Mouse (Mus musculus): Measurements from ENCODE around the gene Mansc1. TPM values are rescaled to one million over a fixed set of nuclear protein-coding genes. Genes with fewer than 3 reads are reported as not detected.

The Mansc1 gene
- total RNA-seq (2023; ENCODE audit: inconsistent age): 0.42 to 0.61 TPM in 2 of 4 replicates, not detected in the others

GRCm38 (mm10) chr6:134631947-134632687 lies at the start of gene Mansc1:
Gene Mansc1, minus strand, starts transcription at chr6:134632488.

DNA sequence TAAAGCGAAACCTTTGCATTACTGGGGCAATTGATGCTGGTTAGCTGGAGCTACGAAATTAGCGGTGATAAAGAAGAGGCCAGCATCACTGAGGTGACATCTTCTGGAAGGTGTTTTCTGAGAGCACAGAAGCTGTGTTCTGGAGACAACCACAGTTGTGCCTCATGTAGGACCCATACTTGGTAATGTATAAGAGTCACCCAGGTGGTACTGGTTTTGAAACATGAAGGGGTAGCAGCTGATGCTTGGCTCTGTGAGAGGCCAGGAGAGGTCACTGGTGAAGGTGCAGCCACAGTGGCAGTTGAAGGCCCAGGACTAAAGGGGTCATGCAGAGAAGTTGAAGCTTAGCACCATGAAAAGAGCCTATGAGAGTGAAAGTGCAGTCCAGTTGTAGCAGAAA lies 6.9 kb upstream of the Mansc1 start, which contains the start of gene Borcs5:
Gene Borcs5, plus strand, starts transcription at position 301 of the 400 bp plus-strand sequence.

DNA sequence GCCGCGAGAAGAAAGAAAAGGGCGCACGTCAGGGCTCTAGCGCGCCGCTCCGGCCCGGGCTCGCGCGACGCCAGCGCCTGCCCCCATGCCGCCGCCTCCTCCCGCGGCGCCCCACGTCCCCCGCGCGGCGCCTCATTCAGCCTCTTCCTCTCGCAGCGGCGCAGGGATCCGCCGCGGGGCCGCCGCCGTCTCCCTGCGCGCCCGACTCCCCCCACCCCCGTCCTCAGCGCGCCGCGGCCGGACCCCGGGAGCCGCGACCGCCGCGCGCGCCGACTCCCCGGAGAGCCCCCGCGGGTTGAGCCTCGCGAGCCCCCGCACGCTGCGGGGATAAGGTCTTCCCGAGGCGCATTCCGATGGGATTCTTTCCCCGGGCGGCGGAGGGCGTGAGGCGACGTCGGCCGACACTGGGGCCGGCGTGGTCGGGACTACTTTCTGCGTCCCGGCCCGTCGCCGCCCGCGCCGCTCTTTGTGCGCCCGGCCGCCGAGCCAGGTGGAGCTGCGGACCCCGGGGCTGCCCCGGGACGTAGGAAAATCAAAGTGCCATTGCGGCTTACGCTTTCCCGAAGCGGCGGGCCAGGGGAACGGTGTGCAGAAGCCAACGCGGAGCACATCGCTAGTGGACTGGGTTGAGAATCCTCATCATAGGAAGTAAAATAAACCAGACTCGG lies 65.3 kb downstream of the Mansc1 start, which contains the start of gene Lrp6:
Gene Lrp6, minus strand, starts transcription at position 148 of the 668 bp plus-strand sequence.

Other genes with a start within 250 kb of the Mansc1 start
- 0.99 to 2.1 TPM (median 1.5 TPM) in 4 replicates for gene Bcl2l14, start 236.2 kb downstream of the Mansc1 start, total RNA-seq (2023; ENCODE audit: inconsistent age)
- gene Lrp6, start 65.5 kb downstream of the Mansc1 start, total RNA-seq (2023; ENCODE audit: inconsistent age): 31.1 to 41.8 TPM (median 37.4 TPM) in 4 replicates
- 13.5 to 14.7 TPM (median 13.9 TPM) in 4 replicates for gene Borcs5, start 7.0 kb upstream of the Mansc1 start, total RNA-seq (2023; ENCODE audit: inconsistent age)
- gene Dusp16, start 160.1 kb upstream of the Mansc1 start, total RNA-seq (2023; ENCODE audit: inconsistent age): 44.6 to 50.6 TPM (median 47.8 TPM) in 4 replicates
- 26.3 to 38.2 TPM (median 29.6 TPM) in 4 replicates for gene Crebl2, start 197.7 kb upstream of the Mansc1 start, total RNA-seq (2023; ENCODE audit: inconsistent age)